Mouse (Mus musculus): ENCODE measurements around the gene Pgap3. TPM values are rescaled to one million over a fixed set of nuclear protein-coding genes. Genes with fewer than 3 reads are reported as not detected.

The Pgap3 gene
- total RNA-seq, 2 experiments from 2014 or later, result 4.4 to 7.2 TPM

- DNase-seq, result peak; percentile 28 to 53
Measured at GRCm38 (mm10) chr11:98412797-98413301, 12.6 kb upstream of the Pgap3 start.

- DNase-seq, result peak; percentile 72 to 81
Measured at GRCm38 (mm10) chr11:98412273-98412796, 12.0 kb upstream of the Pgap3 start, which contains the start of gene Erbb2. Gene Erbb2, plus strand, starts transcription at chr11:98412470.

- DNase-seq, result no peak
Measured at GRCm38 (mm10) chr11:98409341-98409822, 9.1 kb upstream of the Pgap3 start.

- no peak for DNase-seq
Measured at GRCm38 (mm10) chr11:98408872-98409271, 8.6 kb upstream of the Pgap3 start.

GRCm38 (mm10) chr11:98406621-98407020 lies 6.3 kb upstream of the Pgap3 start:
- DNase-seq, result no peak

- DNase-seq, result no peak
Measured at GRCm38 (mm10) chr11:98400816-98401215, 526 bp upstream of the Pgap3 start.

GRCm38 (mm10) chr11:98397946-98398345 lies 2.3 kb downstream of the Pgap3 start:
- no peak for DNase-seq

GRCm38 (mm10) chr11:98395041-98395440 lies 5.2 kb downstream of the Pgap3 start:
- no peak for DNase-seq

- no peak for DNase-seq
Measured at GRCm38 (mm10) chr11:98394301-98394700, 6.0 kb downstream of the Pgap3 start.

GRCm38 (mm10) chr11:98393317-98393716 lies 7.0 kb downstream of the Pgap3 start:
- peak; percentile 41 to 43 for DNase-seq

- no peak for DNase-seq
Measured at GRCm38 (mm10) chr11:98392645-98393044, 7.6 kb downstream of the Pgap3 start.

GRCm38 (mm10) chr11:98392034-98392433 lies 8.3 kb downstream of the Pgap3 start:
- DNase-seq, result no peak

GRCm38 (mm10) chr11:98390141-98390540 lies 10.1 kb downstream of the Pgap3 start:
- no peak for DNase-seq

GRCm38 (mm10) chr11:98389221-98389780 lies 11.0 kb downstream of the Pgap3 start:
- peak; percentile 40 to 46 for DNase-seq

- no peak for DNase-seq
Measured at GRCm38 (mm10) chr11:98388282-98388681, 12.0 kb downstream of the Pgap3 start.

- DNase-seq, result no peak
Measured at GRCm38 (mm10) chr11:98387056-98387577, 13.2 kb downstream of the Pgap3 start.

GRCm38 (mm10) chr11:98386596-98386995 lies 13.7 kb downstream of the Pgap3 start:
- no peak for DNase-seq

GRCm38 (mm10) chr11:98385638-98386585 lies 14.4 kb downstream of the Pgap3 start, which contains the start of gene Pnmt:
Gene Pnmt, plus strand, starts transcription at chr11:98386450.
- DNase-seq, result no peak

- DNase-seq, result no peak
Measured at GRCm38 (mm10) chr11:98384721-98385637, 15.3 kb downstream of the Pgap3 start.

- no peak for DNase-seq
Measured at GRCm38 (mm10) chr11:98384216-98384615, 16.1 kb downstream of the Pgap3 start.
